Mouse (Mus musculus): Measurements from ENCODE around the gene Nudt16l1. TPM values are rescaled to one million over a fixed set of nuclear protein-coding genes. Genes with fewer than 3 reads are reported as not detected.

The Nudt16l1 gene
- total RNA-seq, 2 experiments from 2014 or later, result 12.4 to 12.8 TPM

Other genes with a start within 250 kb of the Nudt16l1 start
- gene Nmral1, start 219.4 kb upstream of the Nudt16l1 start, total RNA-seq (2021), result 1 to 10 TPM; 2.8 to 3.0 TPM
- 10 to 100 TPM; 31.5 to 35.3 TPM for gene Hmox2, start 212.4 kb upstream of the Nudt16l1 start, total RNA-seq (2021)
- 10 to 100 TPM; 63.2 to 80.0 TPM for gene Cdip1, start 148.5 kb upstream of the Nudt16l1 start, total RNA-seq (2021)
- not detected for gene 4930562C15Rik, start 103.3 kb upstream of the Nudt16l1 start, total RNA-seq (2021)
- gene Ubald1, start 58.4 kb upstream of the Nudt16l1 start, total RNA-seq (2021), result 10 to 100 TPM; 31.9 to 38.9 TPM
- gene Mgrn1, start 52.5 kb upstream of the Nudt16l1 start, total RNA-seq (2021), result 10 to 100 TPM; 49.4 to 52.7 TPM
- 10 to 100 TPM; 12.5 to 13.2 TPM for gene Anks3, start 25.4 kb downstream of the Nudt16l1 start, total RNA-seq (2021)
- not detected for gene Sept12, start 59.1 kb downstream of the Nudt16l1 start, total RNA-seq (2021)
- not detected for gene Smim22, start 68.5 kb downstream of the Nudt16l1 start, total RNA-seq (2021)
- gene Rogdi, start 74.8 kb downstream of the Nudt16l1 start, total RNA-seq (2021), result 1 to 10 TPM; 4.8 to 7.0 TPM
- gene Glyr1, start 111.1 kb downstream of the Nudt16l1 start, total RNA-seq (2021), result 10 to 100 TPM; 31.5 to 31.9 TPM
- 10 to 100 TPM; 22.6 to 23.5 TPM for gene Ubn1, start 111.3 kb downstream of the Nudt16l1 start, total RNA-seq (2021)
- gene Ppl, start 193.7 kb downstream of the Nudt16l1 start, total RNA-seq (2021), result 1 to 10 TPM; 2.0 to 2.9 TPM
- gene Sec14l5, start 208.3 kb downstream of the Nudt16l1 start, total RNA-seq (2021), result 10 to 100 TPM in 1 of 2 experiments, 1 to 10 TPM in 1; 9.5 to 10.3 TPM